Mouse (Mus musculus) spleen, adult 2 months (tissue): ENCODE data around the gene Il21r.

ENCODE experiments used
- CTCF ChIP-seq: fragments of 200-500 bp; IDR thresholded peaks from 2 replicates; pipeline ENCODE4 v1.5.1; 2011; ENCODE audit warnings: mild to moderate bottlenecking, inconsistent platforms; ENCODE audit not compliant: insufficient read depth, insufficient read length, insufficient replicate concordance; ENCODE audit errors: extremely low read depth
- POLR2A ChIP-seq: fragments of 200-500 bp; IDR thresholded peaks from 2 replicates; pipeline ENCODE4 v1.6.1; 2011; ENCODE audit warnings: low read depth, low read length, inconsistent platforms

DNA sequence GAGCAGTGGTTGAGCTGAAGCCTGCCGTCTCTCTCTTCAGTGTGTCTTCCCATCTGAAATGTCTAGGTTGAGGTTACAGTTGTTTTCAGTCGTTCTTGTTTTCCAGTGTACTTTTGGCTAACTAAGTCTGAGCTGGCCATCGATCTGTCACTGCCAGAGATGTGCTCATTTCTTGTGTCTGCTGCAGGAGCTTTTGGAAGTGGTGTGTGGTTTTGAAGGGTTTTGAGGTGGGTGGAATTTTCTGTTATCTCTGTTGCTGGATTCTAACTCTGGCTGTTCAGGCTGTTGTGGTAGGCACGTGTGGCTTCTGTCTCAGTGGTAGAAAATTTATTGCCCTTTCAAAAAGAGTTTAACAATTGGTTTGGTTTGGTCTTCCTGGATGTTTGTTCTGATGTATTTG, 47.1 kb upstream of the Il21r start:
- TF ChIP-seq CTCF (no peak), POLR2A (no peak)
